Mouse (Mus musculus): ENCODE measurements around the gene Smc3.
A peak's percentile ranks its signal among the peaks of the same experiment; 100 is the strongest.
"Not testable (repeated sequence)": the region's sequence is repeated elsewhere in the genome, so short reads cannot be mapped to it uniquely, and the experiment has no call there.

Gene Smc3

DNA sequence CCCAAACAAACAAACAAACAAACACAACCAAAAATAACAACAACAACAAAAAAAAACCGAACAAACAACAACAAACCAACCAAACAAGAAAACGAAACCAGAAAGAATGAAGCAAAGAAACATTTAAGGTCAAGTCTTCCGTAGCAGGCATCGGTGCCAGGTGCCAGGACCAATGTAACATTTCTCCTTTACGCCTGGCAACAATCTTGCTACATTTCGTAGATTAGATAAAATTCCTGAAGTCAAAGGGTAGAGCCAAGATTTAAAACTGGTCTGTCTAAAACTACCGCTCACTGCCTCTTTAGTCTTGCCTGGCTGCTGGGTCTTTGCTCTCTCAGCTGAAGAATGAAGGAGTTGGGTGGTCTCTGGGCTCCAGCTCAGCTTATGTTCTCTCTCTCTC, 24.1 kb upstream of the Smc3 start:
- DNase-seq (ENCODE audit: low spot score in 2 of 2): no peak

DNA sequence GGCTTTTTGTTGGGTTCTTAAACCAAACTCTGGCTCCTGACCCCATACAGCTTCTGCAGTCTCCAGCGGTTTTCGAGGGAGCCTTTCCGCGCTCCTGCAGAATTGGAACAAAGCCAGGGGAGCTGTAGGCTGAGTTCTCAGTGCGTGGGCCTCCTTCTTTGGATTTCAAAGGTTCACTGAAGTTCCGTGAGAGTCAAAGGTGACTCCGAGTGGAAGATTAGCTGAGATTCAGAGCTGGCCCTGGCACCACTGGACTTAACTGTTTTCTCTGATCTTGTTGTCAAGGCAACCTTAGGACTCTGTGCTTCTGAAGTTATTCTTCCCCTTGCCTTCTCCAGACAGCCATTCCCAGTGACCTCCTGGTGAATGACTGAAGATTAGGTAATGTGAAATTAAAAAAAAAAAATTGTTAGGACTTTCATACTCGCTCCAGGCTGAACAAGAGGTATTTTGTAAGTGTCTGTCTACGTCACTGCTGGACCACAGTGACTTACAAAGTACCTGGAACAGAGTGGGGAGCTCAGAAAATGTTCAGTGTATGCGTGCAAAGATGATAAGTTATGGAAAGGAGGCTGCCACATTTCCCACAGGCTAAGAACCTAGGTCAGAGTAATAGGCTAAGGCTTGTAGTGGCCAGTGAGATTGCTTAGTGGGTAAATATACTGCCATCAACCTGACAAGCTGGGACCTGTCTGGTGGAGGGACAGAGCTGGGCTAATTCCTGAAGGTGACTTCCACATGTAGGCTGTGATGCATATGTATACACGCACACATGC, 23.0 kb upstream of the Smc3 start:
- peak in 1 of 2 experiments; percentile 2 for DNase-seq (ENCODE audit: low spot score in 2 of 2)

GRCm38 (mm10) chr19:53578597-53579252, 21.5 kb upstream of the Smc3 start:
- DNase-seq (ENCODE audit: low spot score in 2 of 2): peak; percentile 52 to 78

DNA sequence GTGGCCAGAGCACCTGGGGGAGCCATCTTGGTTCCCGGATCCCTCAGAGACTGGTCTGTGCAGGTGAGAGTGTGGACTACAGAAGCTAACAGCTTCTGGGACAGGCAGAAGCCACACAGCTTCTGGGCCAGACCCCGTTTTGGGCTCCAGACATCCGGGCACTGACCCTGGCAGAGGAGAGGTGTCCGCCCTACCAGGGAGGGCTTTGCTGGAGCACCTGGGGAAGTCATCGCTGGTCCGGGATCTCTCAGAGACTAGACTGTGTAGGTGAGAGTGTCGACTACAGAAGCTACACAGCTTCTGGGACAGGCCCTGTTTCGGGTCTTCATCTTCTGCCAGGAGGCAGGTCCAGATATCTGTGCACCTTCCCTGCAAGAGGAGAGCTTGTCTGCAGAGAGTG, 19.9 kb upstream of the Smc3 start:
- DNase-seq (ENCODE audit: low spot score in 2 of 2): not testable (repeated sequence)

GRCm38 (mm10) chr19:53587686-53588085, 12.5 kb upstream of the Smc3 start:
- DNase-seq (ENCODE audit: low spot score in 2 of 2): not testable (repeated sequence)

- not testable (repeated sequence) for DNase-seq (ENCODE audit: low spot score in 2 of 2)
Measured at GRCm38 (mm10) chr19:53588968-53589367, 11.2 kb upstream of the Smc3 start, which contains the start of gene Nutf2-ps1. Gene Nutf2-ps1 (minus strand): TSS chr19:53589068.

DNA sequence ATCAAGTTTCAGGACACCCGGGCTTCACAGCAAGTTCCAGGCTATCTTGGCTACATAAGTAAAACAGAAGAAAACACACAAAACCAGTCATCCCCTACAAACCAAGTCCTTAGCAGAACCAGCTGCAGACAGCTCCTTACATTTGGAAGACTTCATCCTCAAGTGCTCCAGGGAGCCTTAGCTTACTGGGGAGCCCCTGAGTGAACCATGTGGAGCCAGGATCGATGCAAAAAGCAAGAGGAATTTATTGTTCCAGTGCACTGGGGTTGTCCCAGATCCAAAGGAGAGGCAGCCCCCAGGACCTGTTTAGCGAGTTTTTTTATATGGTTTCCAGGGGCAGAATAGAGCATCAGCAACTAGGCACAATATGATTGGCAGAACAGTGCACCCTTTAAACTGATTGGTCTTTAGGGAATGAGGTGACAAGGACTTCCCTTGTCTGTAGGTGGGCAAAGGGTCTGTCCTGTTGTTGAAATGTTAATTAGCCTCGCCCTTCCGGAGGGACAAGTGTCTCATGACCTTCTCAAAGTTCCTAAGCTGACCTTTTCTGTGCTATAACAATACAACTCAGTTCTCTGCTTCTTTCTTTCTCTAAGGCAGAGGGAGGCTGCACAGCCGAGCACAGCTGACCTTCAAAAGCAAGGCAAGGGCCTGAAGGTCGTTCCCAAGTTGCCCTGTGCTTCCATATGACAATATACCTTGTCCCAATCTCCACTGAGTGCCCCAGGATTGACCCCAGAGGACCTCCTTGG, 3.3 kb upstream of the Smc3 start:
- no peak for DNase-seq (ENCODE audit: low spot score in 2 of 2)

GRCm38 (mm10) chr19:53600549-53601362, 558 bp downstream of the Smc3 start:
- peak; percentile 52 to 60 for DNase-seq (ENCODE audit: low spot score in 2 of 2)

DNA sequence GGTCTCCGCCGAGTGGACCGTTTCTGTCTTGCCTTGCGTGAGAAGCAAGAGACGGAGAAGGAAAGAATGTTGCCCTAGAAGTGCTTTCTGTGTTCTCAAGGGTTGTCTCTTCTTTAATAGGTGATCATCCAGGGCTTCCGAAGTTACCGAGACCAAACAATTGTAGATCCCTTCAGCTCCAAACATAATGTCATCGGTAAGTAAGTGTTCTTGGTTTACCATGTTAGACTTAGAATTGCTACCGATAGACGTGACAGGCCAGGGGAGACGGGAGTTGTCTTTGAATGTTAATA, 1.1 kb downstream of the Smc3 start:
- DNase-seq (ENCODE audit: low spot score in 2 of 2): no peak

DNA sequence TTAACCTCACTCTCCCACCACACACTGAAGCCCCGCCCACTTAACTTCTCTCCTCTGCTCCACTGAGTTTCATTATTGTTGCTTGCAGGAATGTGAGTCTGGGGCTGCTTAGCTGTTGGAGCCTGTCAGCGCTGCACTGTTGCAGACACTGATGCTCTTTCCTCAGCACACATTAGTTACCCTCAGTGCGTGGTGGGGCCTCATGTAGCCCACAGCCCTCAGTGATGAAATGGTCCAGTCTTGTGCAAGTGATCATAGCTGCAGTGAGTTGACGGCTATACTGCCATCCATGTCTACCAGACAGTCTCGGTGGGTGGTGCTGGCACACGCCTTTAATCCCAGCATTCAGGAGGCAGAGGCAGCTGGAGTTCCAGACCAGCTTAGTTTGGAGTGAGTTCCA, 8.7 kb downstream of the Smc3 start:
- DNase-seq (ENCODE audit: low spot score in 2 of 2): no peak

DNA sequence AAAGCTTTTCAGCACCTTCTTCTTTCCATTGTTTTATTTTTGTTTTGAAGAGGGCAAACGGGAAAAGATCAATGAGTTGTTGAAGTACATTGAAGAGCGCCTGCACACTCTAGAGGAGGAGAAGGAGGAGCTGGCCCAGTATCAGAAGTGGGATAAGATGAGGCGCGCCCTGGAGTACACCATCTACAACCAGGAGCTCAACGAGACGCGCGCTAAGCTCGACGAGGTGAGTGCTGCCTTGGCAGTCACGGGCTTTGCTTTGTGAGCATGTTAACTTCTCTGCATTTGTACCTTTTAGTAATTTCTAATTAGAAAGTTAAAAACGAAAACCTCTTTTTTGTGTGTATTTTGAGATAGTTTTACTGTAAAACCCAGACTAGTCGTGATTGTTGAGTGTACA, 21.5 kb downstream of the Smc3 start:
- DNase-seq (ENCODE audit: low spot score in 2 of 2): no peak

DNA sequence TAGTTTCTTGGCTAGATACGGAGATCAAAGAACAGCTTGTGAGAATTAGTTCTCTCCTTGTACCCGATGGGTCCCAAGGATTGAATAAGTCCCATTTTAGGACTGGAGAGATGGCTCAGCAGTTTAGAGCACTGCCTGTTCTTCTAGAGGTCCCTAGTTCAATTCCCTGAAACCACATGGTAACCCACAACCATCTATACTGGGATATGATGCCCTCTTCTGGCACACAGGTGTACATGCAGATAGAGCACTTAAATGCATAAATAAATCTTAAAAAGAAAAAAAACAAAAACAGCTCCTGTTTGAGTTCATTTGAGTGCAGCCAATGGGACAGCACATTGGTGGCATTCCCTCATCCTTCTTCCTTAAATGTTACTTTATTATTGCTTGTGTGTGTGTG, 37.8 kb downstream of the Smc3 start:
- DNase-seq (ENCODE audit: low spot score in 2 of 2): no peak

DNA sequence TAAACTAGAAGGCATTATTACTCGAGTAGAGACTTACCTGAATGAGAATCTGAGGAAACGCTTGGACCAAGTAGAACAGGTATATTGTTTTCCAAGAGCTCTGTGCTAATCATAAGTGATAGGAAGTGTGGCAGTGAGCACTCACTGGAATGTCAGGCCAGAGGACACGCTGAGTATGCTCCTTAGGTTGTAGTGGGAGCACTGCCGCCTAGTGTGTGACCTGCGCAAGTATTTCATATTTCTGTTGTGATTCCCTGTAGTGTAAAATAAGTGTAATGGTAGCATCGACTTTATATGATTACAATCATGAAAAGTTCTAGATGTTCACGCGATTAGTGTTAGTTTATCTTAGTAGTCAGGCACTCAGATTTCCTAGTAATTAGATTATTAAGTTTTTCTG, 38.5 kb downstream of the Smc3 start:
- no peak for DNase-seq (ENCODE audit: low spot score in 2 of 2)

DNA sequence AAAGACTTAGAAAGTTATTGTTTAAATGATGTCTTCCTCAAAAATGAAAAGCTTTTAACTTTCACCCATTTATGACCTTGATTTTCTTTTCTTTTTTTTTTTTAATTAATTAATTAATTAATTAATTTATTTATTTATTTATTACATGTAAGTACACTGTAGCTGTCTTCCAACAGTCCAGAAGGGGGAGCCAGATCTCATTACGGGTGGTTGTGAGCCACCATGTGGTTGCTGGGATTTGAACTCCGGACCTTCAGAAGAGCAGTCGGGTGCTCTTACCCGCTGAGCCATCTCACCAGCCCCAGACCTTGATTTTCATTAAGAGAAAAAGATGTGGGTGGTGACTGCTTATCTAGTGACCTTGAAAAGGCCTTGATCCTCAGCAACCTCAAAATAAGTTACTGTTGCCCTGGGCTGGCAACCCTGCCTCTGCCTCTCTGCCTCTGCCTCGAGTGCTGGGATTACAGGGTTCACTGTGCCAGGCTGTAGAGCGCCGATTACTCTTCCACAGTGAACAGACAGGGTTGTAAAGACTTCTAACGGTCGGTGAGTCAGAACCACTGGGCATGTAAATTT, 43.9 kb downstream of the Smc3 start:
- DNase-seq (ENCODE audit: low spot score in 2 of 2): no peak

DNA sequence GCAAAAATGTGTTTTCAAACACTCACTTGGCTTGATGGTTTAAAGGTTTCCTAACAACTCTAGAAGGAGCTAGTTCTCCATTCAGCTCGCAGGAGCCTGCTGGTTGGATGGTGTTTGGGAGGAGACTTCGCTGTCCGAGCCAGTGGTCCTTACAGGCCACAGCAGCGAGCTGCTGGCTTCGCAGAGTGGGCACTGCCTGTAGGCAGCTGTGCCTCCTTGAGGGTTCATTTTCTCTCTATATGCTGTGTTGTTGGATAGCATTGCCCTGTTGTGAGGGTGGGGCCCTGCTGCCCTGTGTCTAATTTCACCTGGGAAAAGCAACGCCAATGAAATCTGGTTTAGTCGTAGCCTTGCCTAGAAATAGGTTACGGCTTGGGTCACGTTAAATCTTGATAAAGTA, 47.1 kb downstream of the Smc3 start:
- DNase-seq (ENCODE audit: low spot score in 2 of 2): no peak

DNA sequence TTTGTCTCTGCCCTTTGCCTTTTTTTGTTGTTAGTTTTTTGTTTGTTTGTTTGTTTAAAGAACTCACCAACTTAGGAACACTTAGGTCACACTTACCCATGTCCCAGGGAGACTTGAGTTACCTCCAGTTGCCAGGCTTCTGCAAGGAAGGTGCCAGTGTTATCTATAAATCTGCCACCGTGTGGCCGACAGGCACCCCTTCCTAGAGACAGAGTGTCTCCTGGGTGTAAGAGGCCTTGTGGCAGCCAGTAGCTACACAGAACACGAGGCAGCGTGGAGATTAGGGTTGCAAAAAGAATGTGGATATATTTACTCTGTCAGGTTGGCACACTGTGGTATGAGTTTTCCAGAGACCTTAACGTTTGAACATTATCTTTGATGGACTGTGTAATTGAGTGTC, 47.9 kb downstream of the Smc3 start:
- DNase-seq (ENCODE audit: low spot score in 2 of 2): no peak

DNA sequence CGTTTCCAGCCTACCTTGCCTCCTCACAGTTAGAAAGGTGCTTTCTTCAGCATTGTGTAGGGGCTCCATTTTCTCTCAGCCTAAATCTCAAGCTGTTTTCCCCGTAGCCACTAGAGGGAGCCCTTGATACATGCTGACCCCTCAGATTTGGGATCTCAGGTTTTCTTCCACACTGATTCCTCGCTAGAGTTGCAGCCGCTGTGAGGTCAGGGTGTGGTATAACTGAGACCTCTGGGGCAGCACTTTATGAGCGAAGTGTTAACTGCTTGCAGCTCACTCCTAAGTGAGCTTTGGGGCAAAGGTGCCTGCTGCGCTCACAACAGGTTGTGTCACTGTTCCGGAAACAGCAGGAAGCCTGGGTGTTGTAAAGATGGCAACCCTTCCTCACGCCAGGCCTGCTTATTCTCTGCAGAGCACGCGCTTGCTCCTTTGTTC, 48.6 kb downstream of the Smc3 start:
- DNase-seq (ENCODE audit: low spot score in 2 of 2): peak; percentile 27 to 66

DNA sequence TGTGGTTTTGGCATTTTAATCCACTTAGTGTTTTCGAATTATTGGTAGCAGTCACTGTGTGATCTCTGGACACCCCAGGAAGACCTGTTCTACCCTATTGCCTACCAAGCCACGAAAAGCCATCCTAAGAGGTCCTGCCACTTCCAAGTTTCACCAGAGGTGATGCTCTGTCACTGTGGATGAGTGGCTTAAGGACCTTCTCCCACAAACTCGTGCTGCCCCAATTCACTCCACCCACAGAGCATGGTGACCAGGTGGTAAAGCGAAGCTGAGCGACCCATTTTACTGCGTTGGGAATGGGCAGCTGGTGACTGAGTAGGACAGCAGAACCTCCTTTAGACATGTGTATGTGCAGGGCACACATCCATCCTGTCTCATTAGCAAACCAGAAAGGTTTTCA, 49.2 kb downstream of the Smc3 start:
- no peak for DNase-seq (ENCODE audit: low spot score in 2 of 2)

- no peak for DNase-seq (ENCODE audit: low spot score in 2 of 2)
Measured at GRCm38 (mm10) chr19:53649802-53650201, 49.6 kb downstream of the Smc3 start.

DNA sequence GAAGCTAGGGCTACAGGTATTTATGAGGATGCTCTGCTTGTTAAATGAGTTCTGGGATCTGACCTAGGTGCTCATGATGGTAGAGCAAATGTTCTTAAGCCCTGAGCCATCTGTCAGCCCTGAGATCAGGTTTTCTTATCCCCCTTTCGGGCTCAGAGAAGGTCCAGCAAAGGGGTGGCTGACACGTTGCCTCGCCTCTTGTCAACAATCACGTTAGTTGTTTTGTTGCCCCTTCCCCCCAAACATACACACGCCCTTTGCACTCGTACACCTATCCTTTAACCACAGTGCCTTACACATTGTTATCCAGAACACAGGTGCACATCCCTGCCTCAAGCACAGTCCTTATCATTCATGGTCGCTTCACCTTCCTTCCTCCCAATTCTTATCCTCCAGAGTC, 50.7 kb downstream of the Smc3 start:
- no peak for DNase-seq (ENCODE audit: low spot score in 2 of 2)

DNA sequence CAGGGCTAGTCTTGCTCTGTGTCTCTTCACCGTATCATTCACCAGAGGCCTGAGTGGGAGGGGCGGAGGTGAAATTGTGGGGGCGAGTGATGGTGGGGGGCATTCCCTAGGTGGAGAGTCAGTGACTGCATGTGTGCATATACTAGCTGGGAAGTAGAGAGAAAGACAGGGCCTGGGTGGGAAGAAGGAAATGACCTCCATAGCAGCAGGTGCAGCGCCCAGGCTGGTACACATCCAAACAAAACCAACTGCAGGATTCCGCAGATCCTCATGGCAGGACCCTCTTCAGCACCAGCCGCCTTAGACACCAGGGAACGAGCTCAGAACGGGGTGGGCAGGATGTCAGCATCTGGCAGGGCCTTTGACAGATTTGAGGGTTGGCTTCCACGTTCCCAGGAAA, 52.1 kb downstream of the Smc3 start:
- no peak for DNase-seq (ENCODE audit: low spot score in 2 of 2)
